Mouse (Mus musculus) G1E (cell line): ENCODE data around the gene Caln1.

ENCODE experiments used
- CTCF ChIP-seq: IDR thresholded peaks from 2 replicates; pipeline ENCODE4 v1.5.1; 2012; ENCODE audit warnings: low read depth, low read length, inconsistent platforms, mixed read lengths
- GATA1 ChIP-seq: IDR thresholded peaks from 2 replicates; pipeline ENCODE4 v1.6.1; 2012; ENCODE audit warnings: borderline replicate concordance, low read length, inconsistent platforms, mixed read lengths
- GATA2 ChIP-seq: IDR thresholded peaks from 2 replicates; pipeline ENCODE4 v1.6.1; 2012; ENCODE audit warnings: low read depth, low read length, inconsistent platforms, borderline replicate concordance
- POLR2AphosphoS5 ChIP-seq: IDR thresholded peaks from 2 replicates; pipeline ENCODE4 v1.6.1; 2012; ENCODE audit warnings: low read depth, low read length, inconsistent platforms; ENCODE audit not compliant: insufficient replicate concordance
- TAL1 ChIP-seq: conservative IDR thresholded peaks from 2 replicates; pipeline ENCODE4 v1.6.1; 2012; ENCODE audit warnings: low read depth, low read length, inconsistent platforms, mixed read lengths

- TF ChIP-seq GATA2 (no peak), CTCF (no peak), TAL1 (no peak), GATA1 (no peak), POLR2AphosphoS5 (no peak)
Measured at GRCm38 (mm10) chr5:130774946-130775345, 405.7 kb downstream of the Caln1 start.
